Mouse (Mus musculus): Measurements from ENCODE around the gene Filip1l. TPM values are rescaled to one million over a fixed set of nuclear protein-coding genes. Genes with fewer than 3 reads are reported as not detected.

Filip1l gene
- polyA plus RNA-seq, 1 experiment from 2014 or later = 30.4 TPM

DNA sequence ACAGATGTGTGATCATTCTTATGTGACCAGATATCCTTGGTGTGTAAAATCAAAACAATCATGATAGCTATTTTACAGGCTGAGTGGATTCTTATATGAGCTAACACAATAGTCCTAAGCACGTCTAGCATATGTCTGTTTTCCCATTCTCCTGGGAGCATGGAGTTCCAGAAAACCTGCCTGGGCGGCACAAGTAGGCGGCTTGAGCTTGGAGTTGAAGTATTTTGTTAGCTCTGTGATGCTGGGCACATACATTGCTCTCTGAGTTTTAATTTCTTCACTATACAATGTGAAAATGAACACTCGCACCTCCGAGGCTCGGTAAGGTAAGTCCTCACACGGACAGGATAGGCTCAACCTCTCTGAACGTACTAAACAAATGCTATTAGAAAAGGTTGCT, 137.8 kb downstream of the Filip1l start:
- no peak overlapping the region for H3K4me3 ChIP-seq (replicated peaks; ENCODE audit: low read depth, low read length)
- no peak overlapping the region for H3K9ac ChIP-seq (ENCODE audit: low read depth, low read length)
- no peaks in the 10 kb centered on the region for H3K27me3 ChIP-seq (ENCODE audit: insufficient read depth, low read length)
- no peak for TF ChIP-seq CTCF (IDR thresholded peaks at IDR 0.05; ENCODE audit: low read depth)
- 93% methylated on average over 8 of the region's 8 CpGs for WGBS
- no peak for DNase-seq (ENCODE audit: low spot score)
- H3K27ac ChIP-seq = no peak overlapping the region
- no peak overlapping the region for H3K4me2 ChIP-seq (ENCODE audit: low read length)
- ATAC-seq (replicated peaks; ENCODE audit: low FRiP score, low read depth) = no peak
- H3K4me1 ChIP-seq (replicated peaks; ENCODE audit: insufficient read depth, low read length) = 0 out of 2 replicates have a peak, but pooled peaks cover 3% of the 10 kb centered on the region
- H3K36me3 ChIP-seq (ENCODE audit: insufficient read depth, low read length) = no peaks in the 10 kb centered on the region
- no peaks in the 10 kb centered on the region for H3K9me3 ChIP-seq (replicated peaks; ENCODE audit: low read length)

GRCm38 (mm10) chr16:57491853-57492252, 139.0 kb downstream of the Filip1l start:
- Histone ChIP-seq H3K27me3 (ENCODE audit: insufficient read depth, low read length) (no peaks in the 10 kb centered on the region), H3K36me3 (ENCODE audit: insufficient read depth, low read length) (no peaks in the 10 kb centered on the region), H3K9ac (ENCODE audit: low read depth, low read length) (no peak overlapping the region), H3K4me2 (ENCODE audit: low read length) (no peak overlapping the region), H3K4me3 (replicated peaks; ENCODE audit: low read depth, low read length) (no peak overlapping the region), H3K27ac (no peak overlapping the region), H3K4me1 (replicated peaks; ENCODE audit: insufficient read depth, low read length) (0 out of 2 replicates have a peak, but pooled peaks cover 3% of the 10 kb centered on the region), H3K9me3 (replicated peaks; ENCODE audit: low read length) (no peaks in the 10 kb centered on the region)
- ATAC-seq (replicated peaks; ENCODE audit: low FRiP score, low read depth) = no peak
- WGBS = 76% methylated on average over 4 of the region's 4 CpGs
- no peak for DNase-seq (ENCODE audit: low spot score)
- TF ChIP-seq CTCF (IDR thresholded peaks at IDR 0.05; ENCODE audit: low read depth) = no peak

DNA sequence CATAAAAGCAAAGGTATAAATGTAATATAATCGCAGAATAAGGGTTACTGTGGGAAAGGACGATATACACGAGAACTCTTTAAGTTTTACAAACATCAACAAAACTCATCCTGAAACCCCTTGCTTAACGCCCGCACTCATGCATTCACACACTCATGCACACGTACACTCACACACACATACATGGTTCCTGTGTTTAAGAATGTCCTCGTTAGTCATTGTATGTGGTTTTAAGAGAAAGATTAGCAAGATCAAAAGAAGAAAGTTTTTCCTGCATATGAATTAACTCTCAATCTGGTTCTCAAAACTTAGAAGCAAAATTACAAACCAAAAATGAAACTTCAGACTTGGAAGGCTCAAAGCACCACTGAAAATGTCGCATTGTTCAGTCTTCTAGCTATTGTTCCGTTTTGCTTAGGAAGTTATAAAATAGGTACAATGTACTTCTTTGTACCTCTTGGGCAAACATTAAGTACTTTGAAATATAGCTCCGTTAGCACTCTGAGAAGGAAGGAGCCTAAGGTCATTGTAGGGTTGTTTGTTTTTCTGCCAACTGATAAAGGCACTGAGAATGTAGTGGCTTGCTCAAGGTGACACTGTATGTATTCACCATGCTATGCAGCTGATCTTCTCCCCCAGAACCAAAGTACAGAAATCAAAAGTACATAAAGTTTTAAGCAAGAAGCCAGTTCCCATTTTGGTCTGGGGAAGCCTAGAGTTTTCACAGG, 142.7 kb downstream of the Filip1l start:
- no peaks in the 10 kb centered on the region for H3K27me3 ChIP-seq (ENCODE audit: insufficient read depth, low read length)
- H3K4me1 ChIP-seq (replicated peaks; ENCODE audit: insufficient read depth, low read length) = no peaks in the 10 kb centered on the region
- ATAC-seq (replicated peaks; ENCODE audit: low FRiP score, low read depth) = no peak
- H3K4me3 ChIP-seq (replicated peaks; ENCODE audit: low read depth, low read length) = no peak overlapping the region
- no peak overlapping the region for H3K9ac ChIP-seq (ENCODE audit: low read depth, low read length)
- no peaks in the 10 kb centered on the region for H3K36me3 ChIP-seq (ENCODE audit: insufficient read depth, low read length)
- H3K4me2 ChIP-seq (ENCODE audit: low read length) = no peak overlapping the region
- no peak overlapping the region for H3K27ac ChIP-seq
- no peak for TF ChIP-seq CTCF (IDR thresholded peaks at IDR 0.05; ENCODE audit: low read depth)
- WGBS = 71% methylated on average over 10 of the region's 10 CpGs
- no peak for DNase-seq (ENCODE audit: low spot score)
- H3K9me3 ChIP-seq (replicated peaks; ENCODE audit: low read length) = no peaks in the 10 kb centered on the region

GRCm38 (mm10) chr16:57496437-57497173, 143.7 kb downstream of the Filip1l start:
- H3K27ac ChIP-seq = no peak overlapping the region
- no peak overlapping the region for H3K4me2 ChIP-seq (ENCODE audit: low read length)
- DNase-seq (ENCODE audit: low spot score) (no peak), ATAC-seq (replicated peaks; ENCODE audit: low FRiP score, low read depth) (no peak)
- no peaks in the 10 kb centered on the region for H3K36me3 ChIP-seq (ENCODE audit: insufficient read depth, low read length)
- no peaks in the 10 kb centered on the region for H3K27me3 ChIP-seq (ENCODE audit: insufficient read depth, low read length)
- H3K9ac ChIP-seq (ENCODE audit: low read depth, low read length) = no peak overlapping the region
- H3K9me3 ChIP-seq (replicated peaks; ENCODE audit: low read length) = no peaks in the 10 kb centered on the region
- TF ChIP-seq CTCF (IDR thresholded peaks at IDR 0.05; ENCODE audit: low read depth) = no peak
- no peak overlapping the region for H3K4me3 ChIP-seq (replicated peaks; ENCODE audit: low read depth, low read length)
- 76% methylated on average over 10 of the region's 10 CpGs for WGBS
- H3K4me1 ChIP-seq (replicated peaks; ENCODE audit: insufficient read depth, low read length) = no peaks in the 10 kb centered on the region

- Histone ChIP-seq H3K27me3 (ENCODE audit: insufficient read depth, low read length) (no peaks in the 10 kb centered on the region), H3K4me2 (ENCODE audit: low read length) (no peak overlapping the region), H3K9me3 (replicated peaks; ENCODE audit: low read length) (no peaks in the 10 kb centered on the region), H3K27ac (no peak overlapping the region), H3K36me3 (ENCODE audit: insufficient read depth, low read length) (no peaks in the 10 kb centered on the region), H3K4me3 (replicated peaks; ENCODE audit: low read depth, low read length) (no peak overlapping the region), H3K9ac (ENCODE audit: low read depth, low read length) (no peak overlapping the region), H3K4me1 (replicated peaks; ENCODE audit: insufficient read depth, low read length) (no peaks in the 10 kb centered on the region)
- DNase-seq (ENCODE audit: low spot score) (no peak), ATAC-seq (replicated peaks; ENCODE audit: low FRiP score, low read depth) (no peak)
- no peak for TF ChIP-seq CTCF (IDR thresholded peaks at IDR 0.05; ENCODE audit: low read depth)
- 26% methylated on average over 3 of the region's 3 CpGs for WGBS
Observed at GRCm38 (mm10) chr16:57500851-57501250, 148.0 kb downstream of the Filip1l start.

DNA sequence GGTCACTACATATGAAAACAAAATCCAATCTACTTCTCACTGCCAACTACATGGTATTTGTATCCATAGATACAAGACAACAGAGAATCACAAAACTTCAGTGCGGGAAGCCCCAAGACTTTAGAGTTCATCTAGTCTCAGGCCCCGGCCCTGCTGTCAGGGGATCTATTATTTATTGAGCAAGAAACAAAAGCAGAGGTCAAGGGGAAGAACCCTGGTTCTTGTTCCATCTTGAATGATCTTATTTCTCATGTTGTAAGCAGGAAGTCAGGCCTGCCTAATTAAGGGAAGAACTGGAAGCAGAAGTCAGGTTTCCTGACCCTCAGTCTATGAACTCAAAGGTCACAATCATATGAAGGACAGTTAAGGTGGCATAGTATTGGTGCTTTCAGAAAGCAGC, 149.3 kb downstream of the Filip1l start:
- no peaks in the 10 kb centered on the region for H3K36me3 ChIP-seq (ENCODE audit: insufficient read depth, low read length)
- H3K27me3 ChIP-seq (ENCODE audit: insufficient read depth, low read length) = no peaks in the 10 kb centered on the region
- ATAC-seq (replicated peaks; ENCODE audit: low FRiP score, low read depth) (no peak), DNase-seq (ENCODE audit: low spot score) (peak; percentile 66)
- H3K4me1 ChIP-seq (replicated peaks; ENCODE audit: insufficient read depth, low read length) = no peaks in the 10 kb centered on the region
- H3K4me3 ChIP-seq (replicated peaks; ENCODE audit: low read depth, low read length) = no peak overlapping the region
- H3K9ac ChIP-seq (ENCODE audit: low read depth, low read length) = no peak overlapping the region
- TF ChIP-seq CTCF (IDR thresholded peaks at IDR 0.05; ENCODE audit: low read depth) = no peak
- H3K27ac ChIP-seq = no peak overlapping the region
- no peak overlapping the region for H3K4me2 ChIP-seq (ENCODE audit: low read length)
- 38% methylated on average over 2 of the region's 2 CpGs for WGBS
- no peaks in the 10 kb centered on the region for H3K9me3 ChIP-seq (replicated peaks; ENCODE audit: low read length)
